Mouse (Mus musculus) kidney, postnatal 36 days (tissue): ENCODE data around the gene Syne3.

ENCODE experiments used
- DNase-seq, 2 experiments: peaks; one replicate each; pipeline ENCODE4 v3.0.0; 2021 to 2022; ENCODE audit warnings: mixed read lengths in 2 of 2

Syne3 gene

DNA sequence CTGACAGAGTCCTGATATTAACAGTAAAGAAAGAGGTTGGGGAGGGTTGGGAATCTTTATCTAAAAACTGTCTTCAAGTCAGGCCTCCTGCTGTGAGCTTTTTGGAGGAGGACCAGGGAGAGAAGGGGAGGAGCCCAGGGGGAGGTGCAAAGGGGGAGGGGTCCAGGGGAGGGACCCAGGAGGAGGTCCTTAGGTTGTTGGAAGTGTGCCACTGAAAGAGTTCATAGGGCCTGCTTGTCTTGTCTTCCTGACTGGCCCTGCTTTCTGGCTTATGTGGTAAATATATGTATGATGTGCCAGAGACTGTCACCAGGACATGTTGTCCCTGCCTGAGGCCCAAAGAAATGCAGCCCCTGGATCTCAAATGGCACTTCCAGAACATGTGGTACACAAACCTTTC, 49.2 kb downstream of the Syne3 start:
- DNase-seq, result peak in 1 of 2 experiments; percentile 30

DNA sequence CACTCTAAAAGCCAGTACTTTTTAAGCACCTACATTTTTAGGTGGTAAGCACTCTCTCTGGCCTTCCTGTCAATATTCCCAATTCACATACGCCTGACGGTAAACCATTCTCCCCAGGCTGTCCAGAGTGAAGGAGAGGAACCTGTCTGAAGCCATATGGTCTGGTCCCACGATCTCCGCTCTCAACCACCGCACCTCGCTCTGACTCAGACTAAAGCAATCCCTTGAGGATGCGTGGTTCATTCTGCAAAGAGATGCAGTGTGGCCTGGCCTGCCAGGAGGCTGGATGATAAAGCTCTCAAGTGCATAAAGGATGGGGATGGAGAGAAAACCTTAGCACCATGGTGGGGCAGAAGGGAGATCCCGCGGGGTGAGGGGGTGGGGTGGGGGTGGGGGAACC, 49.6 kb downstream of the Syne3 start:
- no peak for DNase-seq

DNA sequence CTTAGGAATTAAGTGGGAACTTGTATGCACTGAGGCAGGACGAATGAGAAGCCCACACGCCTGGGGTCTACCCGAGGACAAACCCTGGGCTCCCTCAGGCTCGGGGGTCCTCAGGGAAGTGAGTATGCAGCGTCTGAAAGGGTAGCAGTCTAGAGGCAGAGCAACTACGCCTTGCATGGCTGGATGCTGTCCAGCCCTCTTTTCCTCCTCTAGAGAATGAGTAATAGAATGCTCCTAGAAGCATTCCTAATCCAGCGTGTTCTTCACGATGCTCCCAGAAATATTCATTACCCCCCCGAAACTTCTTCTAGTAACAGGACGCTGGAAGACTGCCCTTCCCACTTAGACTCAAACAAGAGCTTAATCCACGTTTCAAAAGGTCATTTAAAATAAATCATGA, 51.3 kb downstream of the Syne3 start:
- DNase-seq, result no peak

DNA sequence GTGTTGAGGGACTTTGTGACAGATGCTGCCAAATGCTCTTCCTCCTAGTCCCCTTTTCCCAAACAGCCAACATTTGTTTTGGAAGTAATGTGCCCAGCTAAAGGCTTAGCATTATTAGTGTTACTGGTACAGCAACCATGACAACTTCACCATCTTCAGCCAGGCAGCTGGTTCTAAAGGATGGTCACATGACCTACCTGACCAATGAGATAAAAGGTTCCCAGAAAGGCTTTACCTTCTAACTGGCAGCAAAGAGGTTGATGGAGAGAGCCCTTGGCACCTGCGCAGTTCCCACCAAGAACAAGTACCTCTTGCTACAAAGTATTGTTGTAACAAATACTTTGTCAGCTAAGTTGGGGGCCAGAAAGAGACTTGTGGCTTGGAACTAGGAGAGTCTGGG, 52.4 kb downstream of the Syne3 start:
- DNase-seq, result no peak

DNA sequence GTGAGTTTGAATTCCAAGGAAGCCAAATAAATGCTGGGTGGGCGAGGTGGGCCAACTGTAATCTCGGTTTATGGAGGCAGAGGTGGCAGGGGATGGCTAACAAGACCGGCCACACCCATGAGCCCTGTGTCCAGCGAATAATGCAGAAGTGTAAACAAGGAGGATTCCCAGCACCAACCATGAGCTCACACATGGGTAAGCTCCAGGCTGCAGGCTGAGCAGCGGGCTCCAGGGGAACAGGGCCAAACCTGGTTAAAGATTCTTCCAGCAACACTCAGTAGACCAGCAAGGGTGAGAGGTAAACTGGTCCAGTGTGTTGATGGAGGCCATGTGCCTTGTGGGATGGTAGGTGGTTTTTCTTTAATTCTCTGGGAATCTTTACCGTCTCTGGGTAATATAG, 53.2 kb downstream of the Syne3 start:
- DNase-seq, result peak; percentile 45 to 56

DNA sequence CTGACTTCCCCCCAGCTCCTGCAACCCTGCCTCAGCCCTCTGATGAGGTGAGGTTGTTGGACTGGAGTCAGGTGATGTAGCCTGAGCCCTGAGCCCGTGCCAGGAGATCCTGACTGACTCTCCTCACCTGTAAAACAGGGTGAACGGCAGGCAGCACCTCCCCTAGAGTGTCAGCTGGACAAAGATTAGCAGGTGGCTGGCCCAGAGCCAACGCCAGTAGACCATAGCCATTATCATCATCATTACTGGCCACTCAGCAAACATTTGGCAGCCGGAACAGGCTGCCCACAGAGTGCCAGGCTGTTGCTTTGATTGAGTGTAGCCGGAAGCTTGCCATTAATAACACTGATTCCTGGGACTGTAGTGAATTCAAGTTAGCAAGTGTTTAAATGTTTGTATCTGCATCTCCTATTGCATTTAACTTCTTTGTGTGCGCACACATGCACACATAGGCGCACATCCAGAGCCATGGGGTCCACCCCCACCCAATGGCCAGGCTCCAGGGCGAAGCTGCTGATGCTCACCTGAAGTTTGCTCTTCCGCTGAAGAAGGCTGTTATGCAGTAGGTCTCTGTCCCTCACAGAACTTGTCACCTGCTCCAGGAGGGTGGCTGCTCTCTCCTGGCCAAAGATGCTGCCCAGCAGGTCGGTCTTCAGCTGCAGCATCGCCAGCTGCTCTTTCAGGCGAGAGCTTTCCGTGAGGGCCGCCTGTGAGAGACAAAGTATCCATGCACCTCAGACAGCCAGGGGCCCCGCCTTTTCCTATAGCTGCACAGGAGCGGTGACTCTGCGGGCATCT, 54.4 kb downstream of the Syne3 start:
- peak; percentile 90 to 92 for DNase-seq

DNA sequence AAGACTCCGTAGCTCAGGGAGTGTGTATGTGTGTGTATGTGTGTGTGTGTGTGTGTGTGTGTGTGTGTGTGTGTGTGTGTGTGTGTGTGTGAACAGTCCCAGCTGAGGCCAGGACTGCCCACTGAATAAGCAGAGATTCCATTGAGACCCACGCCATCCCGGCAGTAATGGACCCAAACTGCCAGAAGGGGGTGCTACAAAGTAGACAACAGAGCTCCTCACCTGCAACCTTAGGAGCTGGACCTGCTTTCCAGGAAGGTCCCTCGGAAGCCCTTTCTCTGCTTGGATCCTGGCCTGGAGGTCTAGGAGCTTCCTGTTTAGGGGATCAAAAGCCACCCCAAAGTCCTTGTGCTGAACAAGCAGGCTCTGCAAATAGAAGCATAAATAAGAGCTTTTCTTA, 55.7 kb downstream of the Syne3 start:
- peak; percentile 54 to 80 for DNase-seq

DNA sequence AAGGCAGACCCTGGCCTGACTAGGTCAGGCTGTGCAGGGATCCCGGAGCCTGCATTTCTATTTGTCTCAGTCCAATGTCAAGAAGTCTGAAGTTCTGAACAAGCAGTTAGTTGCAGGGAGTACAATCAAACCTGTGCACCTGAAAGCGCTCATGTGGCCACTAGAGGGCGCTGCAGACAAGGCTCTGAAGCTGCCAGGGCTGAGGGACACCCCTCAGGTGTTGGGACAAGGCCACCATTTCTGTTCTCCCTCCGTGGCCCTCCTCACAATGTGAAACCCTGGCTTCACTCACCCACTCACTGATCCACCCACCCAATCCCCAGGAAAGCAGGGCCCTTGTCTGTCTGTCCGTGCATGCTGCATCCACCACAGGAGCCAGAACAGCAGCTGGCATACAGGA, 57.2 kb downstream of the Syne3 start:
- peak; percentile 72 to 92 for DNase-seq

DNA sequence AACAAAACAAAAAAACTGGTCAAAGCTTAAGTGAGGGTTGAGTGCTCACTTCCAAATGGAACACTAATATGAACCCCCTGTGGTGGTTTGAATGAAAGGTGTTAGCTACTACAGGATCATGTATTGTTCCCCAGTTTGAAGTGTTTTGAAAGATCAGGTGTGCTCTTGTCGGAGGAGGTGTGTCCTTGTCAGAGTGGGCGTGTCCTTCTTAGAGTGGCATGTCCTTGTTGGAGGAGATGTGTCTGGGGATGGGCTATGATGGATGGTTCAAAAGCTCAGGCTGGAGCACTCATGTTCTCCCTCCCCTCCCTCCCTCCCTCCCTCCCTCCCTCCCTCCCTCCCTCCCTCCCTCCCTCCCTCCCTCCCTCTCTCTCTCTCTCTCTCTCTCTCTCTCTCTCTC, 61.7 kb downstream of the Syne3 start:
- no peak for DNase-seq

DNA sequence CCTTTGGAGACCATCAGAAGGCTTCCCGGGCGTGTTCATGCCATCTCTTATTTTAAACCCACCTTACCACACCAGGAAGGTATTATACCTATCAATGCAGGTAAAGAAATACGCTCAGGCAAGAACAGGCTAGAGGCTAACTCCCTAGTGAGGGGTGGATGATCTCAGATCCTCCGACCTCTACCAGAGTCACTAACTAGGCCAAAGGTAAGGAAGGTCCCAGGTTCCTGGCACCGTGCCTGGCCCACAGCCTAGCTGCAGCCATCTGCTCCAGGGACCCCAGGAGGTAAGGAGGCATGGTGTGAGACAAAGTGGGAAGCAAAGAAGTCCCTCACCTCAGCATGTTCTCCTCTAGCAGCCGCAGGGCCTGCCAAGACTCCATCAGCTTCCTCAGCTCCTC, 63.4 kb downstream of the Syne3 start:
- peak in 1 of 2 experiments; percentile 36 for DNase-seq

DNA sequence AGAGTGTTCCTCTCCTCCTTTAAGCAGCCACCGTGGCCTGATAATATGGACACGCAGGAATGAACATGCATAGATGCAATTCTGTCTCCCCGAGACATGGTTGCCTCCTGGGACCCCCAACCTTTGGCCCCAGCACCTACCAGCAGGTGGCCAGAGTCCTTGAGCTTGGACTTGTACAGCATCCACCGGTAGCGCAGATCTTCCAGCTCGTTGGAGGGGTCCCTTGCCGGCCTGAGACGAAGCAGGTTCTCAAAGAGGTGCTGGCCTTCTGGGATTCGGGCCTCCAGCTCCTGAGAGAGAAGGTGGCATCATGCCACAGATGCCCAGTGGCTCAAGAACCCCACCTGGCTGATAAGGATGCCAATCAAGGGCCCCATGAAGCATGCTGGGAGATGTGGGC, 69.1 kb downstream of the Syne3 start:
- DNase-seq, result no peak

DNA sequence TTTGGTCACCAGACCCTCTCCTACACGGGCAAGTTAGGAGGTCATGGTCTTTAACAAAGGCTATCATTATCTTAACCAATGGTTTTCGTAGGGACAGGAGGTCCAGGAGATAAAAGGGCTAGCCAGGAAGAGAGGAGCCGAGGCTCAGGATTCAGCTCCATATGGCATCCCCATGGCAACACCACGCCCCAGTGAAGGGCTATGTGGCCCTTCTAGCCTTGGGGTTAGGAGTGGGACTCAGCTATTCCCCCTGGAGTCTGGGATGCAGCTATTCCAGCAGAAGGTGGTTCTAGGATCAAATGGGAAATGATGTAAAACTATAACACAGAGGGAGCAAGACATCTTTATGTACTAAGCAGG, 69.6 kb downstream of the Syne3 start:
- no peak for DNase-seq

DNA sequence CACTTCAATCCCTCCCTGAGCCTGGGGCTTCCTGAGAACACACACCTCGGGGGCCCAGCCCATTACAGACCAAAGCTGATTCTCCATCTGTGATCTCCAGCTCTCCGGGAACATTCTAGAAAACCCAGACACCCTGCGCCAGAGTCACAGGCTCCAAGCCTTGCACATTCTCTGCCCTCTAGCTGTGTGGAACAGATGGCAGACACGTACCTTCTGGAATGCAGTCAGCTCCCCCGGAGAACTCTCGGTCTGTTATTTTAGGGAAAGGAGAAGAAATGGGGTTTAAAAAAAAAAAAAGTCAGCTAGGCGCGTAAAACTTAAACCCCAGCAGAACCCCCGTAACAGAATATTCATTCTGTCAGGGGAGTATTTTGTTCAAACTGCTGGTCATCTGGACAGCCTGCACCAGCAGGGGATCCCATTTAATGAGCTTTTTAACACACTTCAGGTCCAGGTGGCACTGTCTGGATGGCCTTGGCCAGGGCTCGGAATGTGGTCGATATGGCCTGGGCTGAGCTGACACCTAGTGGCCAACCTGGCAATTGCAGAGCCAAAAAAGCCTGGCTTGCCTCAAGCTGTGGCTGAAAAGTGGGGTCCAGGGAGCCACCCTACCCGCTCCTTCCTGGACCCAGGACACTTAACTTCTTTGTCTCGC, 70.1 kb downstream of the Syne3 start:
- peak; percentile 72 to 87 for DNase-seq

DNA sequence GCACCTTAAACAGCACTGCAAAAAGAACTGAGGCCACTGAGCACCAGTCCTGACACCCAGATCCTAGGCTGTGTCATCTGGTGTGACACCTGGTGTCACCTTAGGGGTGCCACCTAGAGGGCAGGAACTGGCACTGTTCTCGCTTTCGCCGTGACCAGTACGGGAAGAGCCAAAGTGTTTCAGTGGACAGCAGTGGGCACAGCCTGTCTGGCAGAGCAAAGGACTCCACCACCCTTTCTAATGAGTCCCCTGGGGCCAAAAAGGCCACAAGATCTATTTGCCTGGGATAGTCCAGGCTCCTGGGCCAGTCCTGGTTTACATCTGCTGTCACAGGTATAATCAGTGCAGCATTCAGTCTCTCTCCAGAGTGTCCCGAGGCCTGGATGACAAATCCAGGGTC, 70.7 kb downstream of the Syne3 start:
- peak in 1 of 2 experiments; percentile 32 for DNase-seq

DNA sequence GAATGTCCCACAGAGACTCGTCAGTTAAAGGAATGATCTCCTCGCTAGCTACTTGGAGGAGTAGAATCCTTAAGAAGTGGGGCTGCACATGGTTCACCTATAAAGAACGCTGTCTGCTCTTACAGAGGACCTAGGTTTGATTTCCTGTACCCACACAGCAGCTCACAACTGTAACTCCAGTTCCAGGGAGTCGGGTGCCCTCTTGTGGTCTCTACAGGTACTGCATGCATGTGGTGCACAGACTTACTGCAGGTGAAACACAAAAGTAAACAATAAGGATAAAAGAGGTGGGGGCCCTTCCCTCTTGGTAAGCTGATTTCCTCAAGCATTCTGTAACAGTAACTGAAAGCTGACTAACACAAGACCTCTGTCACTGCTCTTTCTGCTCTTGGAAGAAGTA, 73.4 kb downstream of the Syne3 start:
- peak; percentile 35 to 70 for DNase-seq

DNA sequence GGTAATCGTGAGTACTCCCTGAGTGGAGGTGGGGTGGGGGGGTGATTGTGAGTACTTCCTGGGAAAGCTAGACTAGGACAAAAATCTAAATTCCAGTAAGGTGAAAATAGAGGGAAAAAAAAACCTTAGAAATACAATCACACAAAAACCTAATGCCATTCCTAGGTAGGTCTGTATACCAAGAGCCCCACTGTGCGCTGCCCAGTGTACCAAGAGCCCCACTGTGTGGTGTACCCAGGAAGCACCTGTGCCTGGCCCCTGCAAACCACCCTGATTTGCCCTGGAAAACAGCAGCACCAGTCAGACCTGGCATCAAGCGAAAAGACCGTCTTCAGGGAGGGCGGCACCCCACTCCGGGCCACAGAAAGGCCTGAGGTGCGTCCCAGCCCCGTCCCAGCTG, 74.5 kb downstream of the Syne3 start:
- DNase-seq, result no peak

DNA sequence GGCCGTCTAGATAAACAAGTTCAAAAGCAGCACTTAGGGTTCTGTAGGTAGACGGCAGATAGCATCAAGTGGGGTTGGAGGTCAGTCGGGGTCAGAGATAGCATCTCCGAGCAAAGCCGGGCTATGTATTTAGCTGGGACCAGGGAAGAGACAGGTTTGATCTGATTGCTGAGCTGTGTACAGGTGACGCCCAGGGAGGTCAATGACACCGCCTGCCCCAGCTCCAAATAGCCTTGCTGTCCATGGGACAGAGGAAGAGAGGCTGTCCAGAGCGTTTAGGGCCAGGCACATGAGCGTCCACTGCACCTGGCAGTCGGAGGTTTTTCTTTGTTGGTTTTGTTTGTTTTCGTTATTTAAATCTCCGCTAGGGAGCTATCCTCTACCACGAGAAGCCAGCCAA, 75.8 kb downstream of the Syne3 start:
- DNase-seq, result no peak

DNA sequence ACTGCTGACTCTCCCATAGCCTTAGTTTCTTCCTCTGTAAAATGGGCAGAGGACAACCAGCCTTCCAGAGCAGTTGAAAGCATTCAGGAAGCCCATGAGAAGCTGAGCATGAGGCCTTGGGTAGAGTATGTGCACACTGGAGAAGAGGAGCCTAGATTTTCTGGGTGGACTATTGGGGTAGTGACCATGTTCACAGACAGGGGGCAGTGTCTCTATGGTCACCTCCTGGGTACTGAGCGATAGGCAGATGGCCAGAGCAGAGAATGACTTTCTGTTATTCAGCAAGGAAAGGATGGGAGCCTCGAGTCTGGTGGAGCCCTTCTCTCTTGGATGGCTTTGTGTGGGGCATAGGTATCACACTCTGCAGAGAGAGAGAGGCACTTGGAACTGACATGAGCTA, 76.4 kb downstream of the Syne3 start:
- DNase-seq, result peak in 1 of 2 experiments; percentile 61

DNA sequence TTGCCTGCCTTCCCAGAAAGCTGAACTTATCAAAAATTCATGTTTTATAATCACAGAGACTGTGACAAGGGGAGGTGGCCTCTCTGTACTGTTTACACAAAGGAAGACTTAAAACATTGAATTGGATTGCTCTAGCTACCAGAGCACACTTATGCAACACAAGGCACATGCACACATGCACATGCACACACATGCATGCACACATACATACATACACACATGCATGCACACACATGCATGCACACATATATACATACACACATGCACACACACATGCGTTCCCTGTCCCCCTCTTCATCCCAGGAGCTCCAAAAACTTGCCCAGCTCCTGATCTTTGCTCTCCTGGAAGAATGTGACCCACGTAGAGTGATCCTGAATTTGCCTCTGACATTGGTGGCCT, 83.8 kb downstream of the Syne3 start:
- no peak for DNase-seq

DNA sequence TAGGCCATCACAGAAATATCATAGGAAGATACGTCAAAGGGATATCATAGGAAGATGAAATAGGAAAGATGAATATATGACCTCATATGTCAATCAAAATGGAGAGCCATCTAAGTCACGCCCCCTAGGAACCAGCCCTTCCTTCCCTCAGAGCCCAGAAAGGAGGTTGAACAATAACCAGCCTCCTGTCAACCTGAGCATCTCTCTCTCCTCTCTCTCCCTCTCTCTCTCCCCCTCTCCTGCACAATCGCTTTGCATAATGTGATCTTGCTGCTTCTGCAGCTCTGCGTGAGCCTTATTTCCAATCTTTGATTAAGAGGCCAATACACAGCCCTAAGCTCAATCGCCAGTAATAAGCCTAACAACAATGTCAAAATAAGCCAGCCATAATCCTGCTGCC, 84.6 kb downstream of the Syne3 start:
- no peak for DNase-seq

DNA sequence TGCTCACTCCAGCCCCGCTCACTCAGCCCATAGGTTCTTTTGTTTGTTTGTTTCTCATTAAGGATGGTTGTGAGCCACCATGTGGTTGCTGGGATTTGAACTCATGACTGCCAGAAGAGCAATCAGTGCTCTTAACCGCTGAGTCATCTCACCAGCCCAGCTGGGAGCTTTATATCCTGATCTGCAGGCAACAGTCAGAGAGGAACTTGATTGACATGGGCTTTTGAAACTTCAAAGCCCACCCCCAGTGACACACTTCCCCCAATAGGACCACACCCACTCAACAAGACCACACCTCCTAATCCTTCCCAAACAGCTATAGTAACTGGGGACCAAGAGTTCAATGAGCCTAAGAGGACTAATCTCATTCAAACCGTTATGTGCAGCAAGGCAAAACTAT, 85.1 kb downstream of the Syne3 start:
- DNase-seq, result no peak

DNA sequence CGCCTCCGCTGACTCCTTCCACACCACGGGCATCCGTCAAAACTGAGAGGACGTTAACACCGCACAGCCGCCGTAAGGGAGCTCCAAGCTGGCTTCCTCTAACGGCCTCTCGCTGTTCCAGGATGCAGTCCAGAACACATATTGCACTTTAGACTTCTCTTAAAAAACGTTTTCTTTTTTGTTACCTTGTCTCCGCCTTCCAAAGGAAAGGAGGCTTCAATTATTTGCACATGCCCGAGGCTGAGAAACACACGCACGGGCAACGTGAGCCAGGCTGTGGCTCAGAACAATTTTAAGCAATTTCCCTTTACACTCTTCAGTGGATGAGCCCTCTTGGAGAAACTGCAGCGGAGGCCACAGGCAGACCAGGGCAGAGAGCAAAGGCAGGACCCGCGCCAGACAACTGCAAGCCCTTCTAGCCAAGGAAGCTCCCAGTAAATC, 85.6 kb downstream of the Syne3 start:
- peak; percentile 55 to 59 for DNase-seq

DNA sequence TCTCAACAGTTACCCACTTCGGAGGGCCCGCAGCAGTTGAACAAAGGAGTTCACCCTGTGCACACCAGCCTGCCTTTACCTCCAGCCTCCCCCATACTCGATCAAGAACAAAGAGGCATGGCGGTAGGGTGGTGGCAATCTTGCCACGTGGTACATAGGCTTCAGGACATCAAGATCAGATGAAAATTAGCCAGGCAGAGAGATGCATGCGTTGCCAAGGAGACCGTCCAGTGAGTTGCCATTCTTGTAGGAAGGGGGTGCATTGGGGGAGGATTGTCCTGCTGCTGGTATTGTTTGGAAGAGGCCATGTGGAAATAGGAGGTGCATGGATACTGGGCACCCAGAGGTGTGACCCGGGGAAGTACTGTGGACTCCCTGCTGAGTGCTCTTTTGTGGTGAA, 87.0 kb downstream of the Syne3 start:
- no peak for DNase-seq

DNA sequence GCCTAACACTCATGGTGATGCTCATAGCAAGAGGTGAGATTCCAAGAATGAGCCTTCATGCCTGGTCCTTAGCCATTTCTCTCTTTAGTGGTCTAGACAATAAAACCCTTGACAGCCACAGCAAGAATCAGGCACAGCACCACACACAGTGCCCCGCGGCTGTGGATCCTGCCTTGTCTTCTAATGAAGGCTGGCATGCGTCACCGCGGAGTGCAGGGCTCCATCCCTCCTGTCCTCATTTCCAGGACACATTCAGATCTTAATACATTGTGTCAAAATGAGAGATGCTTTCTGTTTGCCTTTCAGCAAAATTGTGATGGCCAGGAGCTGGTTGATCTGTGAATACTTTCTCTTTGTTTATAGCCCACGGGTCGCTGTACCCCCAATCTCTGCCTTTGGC, 88.5 kb downstream of the Syne3 start:
- no peak for DNase-seq

DNA sequence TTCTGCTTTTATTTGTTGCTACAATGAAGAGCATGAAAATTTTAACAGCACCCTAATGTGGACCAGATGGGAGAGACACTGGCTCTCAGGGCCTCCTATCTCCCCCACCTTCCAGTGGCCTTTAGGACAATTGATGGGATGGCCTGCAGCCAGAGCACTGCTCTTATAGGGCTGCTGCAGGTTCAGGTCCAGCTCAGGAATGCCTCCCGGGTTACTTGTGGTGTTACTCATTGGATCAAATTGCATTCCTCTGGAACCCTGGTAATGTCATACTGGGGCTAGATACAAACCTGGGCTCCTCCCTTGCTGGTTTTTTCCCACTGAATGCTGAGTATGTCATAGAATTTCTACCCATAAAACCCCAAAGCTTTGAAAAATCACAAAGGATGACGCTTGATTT, 90.4 kb downstream of the Syne3 start:
- no peak for DNase-seq
